Mouse (Mus musculus) kidney, postnatal 0 days (tissue): ENCODE results near the gene Gm20877. TPM values are rescaled to one million over a fixed set of nuclear protein-coding genes. Genes with fewer than 3 reads are reported as not detected.
"Not testable (repeated sequence)": the region's sequence is repeated elsewhere in the genome, so short reads cannot be mapped to it uniquely, and the experiment has no call there.

ENCODE experiments used
- ATAC-seq: fragments of 200-750 bp; cut with Nextera tagmentation; replicated peaks from 2 replicates; pipeline ENCODE4 v1.8.0; 2017; ENCODE audit warnings: low read depth, moderate number of reproducible peaks, moderate TSS enrichment, moderate library complexity; ENCODE audit not compliant: low FRiP score
- DNase-seq: peaks from one replicate; pipeline ENCODE4 v3.0.0-alpha.2; 2016; ENCODE audit warnings: low spot score
- H3K27ac ChIP-seq: fragments of 300-500 bp; sonication (generic); 2 replicates; pipeline ENCODE4 v1.5.1; 2014; ENCODE audit warnings: mild to moderate bottlenecking
- H3K27me3 ChIP-seq: fragments of 300-500 bp; sonication (generic); 2 replicates; pipeline ENCODE4 v1.6.1; 2014; ENCODE audit warnings: low read length, mixed read lengths; ENCODE audit not compliant: insufficient read depth
- H3K36me3 ChIP-seq: fragments of 300-500 bp; sonication (generic); 2 replicates; pipeline ENCODE4 v1.6.1; 2014; ENCODE audit warnings: low read length, mixed read lengths; ENCODE audit not compliant: insufficient read depth
- H3K4me1 ChIP-seq: fragments of 300-500 bp; sonication (generic); replicated peaks from 2 replicates; pipeline ENCODE4 v1.6.1; 2014; ENCODE audit warnings: antibody characterized with exemption, low read length, mixed read lengths; ENCODE audit not compliant: insufficient read depth
- H3K4me2 ChIP-seq: fragments of 300-500 bp; sonication (generic); 2 replicates; pipeline ENCODE4 v1.6.1; 2014; ENCODE audit warnings: mild to moderate bottlenecking, low read length, moderate library complexity, mixed read lengths
- H3K4me3 ChIP-seq: fragments of 300-500 bp; sonication (generic); replicated peaks from 2 replicates; pipeline ENCODE4 v1.5.1; 2014; ENCODE audit warnings: low read depth, low read length
- H3K9ac ChIP-seq: fragments of 300-500 bp; sonication (generic); 2 replicates; pipeline ENCODE4 v1.6.1; 2014; ENCODE audit warnings: low read depth, low read length
- H3K9me3 ChIP-seq: fragments of 300-500 bp; sonication (generic); replicated peaks from 2 replicates; pipeline ENCODE4 v1.6.1; 2016; ENCODE audit warnings: low read length, inconsistent platforms, mixed read lengths
- WGBS: fragments of 180-500 bp; shearing (Covaris S2); extraction: QIAGEN DNeasy Blood & Tissue Kit; methylation state at CpG from one replicate; pipeline ENCODE4 v1.1.7; 2014; 5-methylcytosine and 5-hydroxymethylcytosine counted together
- polyA plus RNA-seq: library from polyadenylated mRNA; unstranded; fragments of >200 nt; fragmentation: Nextera tagmentation; extraction: Ambion mirVana; gene quantifications from 2 replicates; pipeline ENCODE4 v1.2.1, GENCODE M21; 2015

The Gm20877 gene
- polyA plus RNA-seq: not detected in 2 replicates

DNA sequence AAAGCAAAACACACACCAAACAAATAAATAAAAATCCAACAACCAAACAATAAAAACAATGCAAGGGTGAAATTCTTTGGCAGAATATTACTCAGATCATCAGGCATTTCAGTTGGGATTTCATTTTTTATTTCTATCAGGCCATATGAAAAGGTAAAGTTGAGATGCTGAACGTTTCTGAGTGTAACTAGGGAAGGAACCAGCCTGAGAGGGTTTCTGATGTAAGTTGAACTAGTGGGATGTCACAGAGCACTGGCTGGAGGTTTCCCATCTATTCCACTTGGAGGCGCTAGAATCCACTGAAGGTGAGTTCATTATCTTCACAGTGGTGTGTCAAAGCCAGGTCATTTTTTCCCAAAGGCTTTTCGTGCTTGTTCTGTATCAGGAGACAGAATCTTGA, at the start of gene Gm20877:
Gene Gm20877 (plus strand): TSS at position 301 of the 400 bp plus-strand sequence.
- DNase-seq, ATAC-seq, H3K27me3 ChIP-seq, H3K4me1 ChIP-seq, H3K4me2 ChIP-seq, H3K4me3 ChIP-seq, H3K9ac ChIP-seq, H3K9me3 ChIP-seq, H3K36me3 ChIP-seq, H3K27ac ChIP-seq: not testable (repeated sequence)
- no CpG with 5 or more reads among the region's 3 CpGs for WGBS
